Mouse (Mus musculus) hindbrain, embryonic 10.5 days (tissue): ENCODE measurements around the gene Plod3. TPM values are rescaled to one million over a fixed set of nuclear protein-coding genes. Genes with fewer than 3 reads are reported as not detected.
"Not testable (repeated sequence)": the region's sequence is repeated elsewhere in the genome, so short reads cannot be mapped to it uniquely, and the experiment has no call there.

ENCODE experiments used
- DNase-seq: peaks from one replicate; pipeline ENCODE4 v3.0.0-alpha.2; 2017; ENCODE audit warnings: low spot score
- H3K27ac ChIP-seq: fragments of 300-500 bp; sonication (generic); 2 replicates; pipeline ENCODE4 v1.5.1; 2016; ENCODE audit warnings: mild to moderate bottlenecking, moderate library complexity
- H3K27me3 ChIP-seq: fragments of 300-500 bp; sonication (generic); 2 replicates; pipeline ENCODE4 v1.6.1; 2016; ENCODE audit warnings: mild to moderate bottlenecking; ENCODE audit not compliant: poor library complexity, insufficient read depth, severe bottlenecking
- H3K36me3 ChIP-seq: fragments of 300-500 bp; sonication (generic); 2 replicates; pipeline ENCODE4 v1.6.1; 2016; ENCODE audit warnings: mild to moderate bottlenecking, moderate library complexity
- H3K4me1 ChIP-seq: fragments of 300-500 bp; sonication (generic); replicated peaks from 2 replicates; pipeline ENCODE4 v1.6.1; 2016; ENCODE audit warnings: mild to moderate bottlenecking
- H3K4me3 ChIP-seq: fragments of 300-500 bp; sonication (generic); 2 replicates; pipeline ENCODE4 v1.5.1; 2016; ENCODE audit warnings: mild to moderate bottlenecking, moderate library complexity
- H3K9me3 ChIP-seq: fragments of 300-500 bp; sonication (generic); 2 replicates; pipeline ENCODE4 v1.6.1; 2016; ENCODE audit warnings: mild to moderate bottlenecking, moderate library complexity
- WGBS: fragments of 180-500 bp; shearing (Covaris S2); methylation state at CpG from one replicate; pipeline ENCODE4 v1.1.7; 2016; 5-methylcytosine and 5-hydroxymethylcytosine counted together
- polyA plus RNA-seq: library from polyadenylated mRNA; unstranded; fragments of >200 nt; fragmentation: Nextera tagmentation; extraction: Ambion mirVana; gene quantifications from 2 replicates; pipeline ENCODE4 v1.2.1, GENCODE M21; 2016

Gene Plod3
- polyA plus RNA-seq, result 40.6 and 43.3 TPM in 2 replicates

DNA sequence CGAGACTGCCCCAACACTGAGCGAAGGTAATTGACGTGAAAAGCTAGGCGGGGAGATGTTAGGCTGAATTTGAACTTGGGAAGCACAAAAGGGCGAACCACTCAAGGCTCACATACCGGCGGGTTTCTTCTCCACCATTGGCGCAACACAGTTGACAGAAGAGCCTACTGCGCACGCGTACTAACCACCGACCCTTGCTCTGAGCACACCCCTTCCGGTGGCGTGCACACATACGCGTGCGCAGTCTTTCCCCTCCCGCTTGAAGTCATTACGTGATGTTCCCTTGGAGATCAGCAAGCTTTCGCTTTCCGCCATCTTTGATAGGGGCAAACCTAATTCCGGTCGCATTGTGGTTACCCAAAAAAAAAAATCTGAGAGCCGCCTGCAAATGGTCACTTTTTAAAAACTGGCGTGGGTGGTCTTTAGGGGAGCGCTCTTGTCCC lies at the start of gene Plod3:
TSS of gene Plod3 (plus strand) at position 325 of the 443 bp plus-strand sequence.
- Histone ChIP-seq H3K27me3 (no peaks in the 10 kb centered on the region), H3K36me3 (peaks cover 47% of the 10 kb centered on the region), H3K4me1 (peaks cover 25% of the 10 kb centered on the region), H3K4me3 (peak within 1 kb of the TSS; percentile 94), H3K27ac (peak within 1 kb of the TSS; percentile 100), H3K9me3 (no peaks in the 10 kb centered on the region)
- WGBS, result under 1% methylated on average over 26 of the region's 26 CpGs
- peak; percentile 96 for DNase-seq

DNA sequence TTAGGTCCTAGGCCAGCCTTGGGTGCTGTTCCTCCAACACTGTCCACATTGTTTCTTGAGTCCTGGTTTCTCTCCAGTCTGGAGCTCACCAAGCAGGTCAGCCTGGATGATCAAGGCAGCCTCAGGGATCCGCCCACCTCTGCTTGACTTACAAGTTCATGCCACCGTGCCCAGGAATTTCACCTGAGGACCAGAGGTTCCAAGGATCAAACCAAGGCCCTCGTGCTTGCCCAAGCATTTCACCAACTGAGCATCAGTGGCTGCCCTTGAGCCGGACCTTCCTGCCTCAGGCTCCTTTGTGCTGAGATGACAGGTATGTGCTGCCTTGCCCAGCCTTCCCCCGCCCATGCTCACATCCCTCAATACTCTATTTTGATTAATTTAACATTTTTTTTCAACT lies 49.2 kb upstream of the Plod3 start:
- WGBS, result 91% methylated on average over 5 of the region's 5 CpGs
- Histone ChIP-seq H3K4me3 (no peak overlapping the region), H3K9me3 (0 out of 2 replicates have a peak, but pooled peaks cover 2% of the 10 kb centered on the region), H3K36me3 (no peaks in the 10 kb centered on the region), H3K27ac (no peak overlapping the region), H3K4me1 (peaks cover 5% of the 10 kb centered on the region; the same call in 1 of the 2 replicates), H3K27me3 (no peaks in the 10 kb centered on the region)
- DNase-seq, result no peak

DNA sequence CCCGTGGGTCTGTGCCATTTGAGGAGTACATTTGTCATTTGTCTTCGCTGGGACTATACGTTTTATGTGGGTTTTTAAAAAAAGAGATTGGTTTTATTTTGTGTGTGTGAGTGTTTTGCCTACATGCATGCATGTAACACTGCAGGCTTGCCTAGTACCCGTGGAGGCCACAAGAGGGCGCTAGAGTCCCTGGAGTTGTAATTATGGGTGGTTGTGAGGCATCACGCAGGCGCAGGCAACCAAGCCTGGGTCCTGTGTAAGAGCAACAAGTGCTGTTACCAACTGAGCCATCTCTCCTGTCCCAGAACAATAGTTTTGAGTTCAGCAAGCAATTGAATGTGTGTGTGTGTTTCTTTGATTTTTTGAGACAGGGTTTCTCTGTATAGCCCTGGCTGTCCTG lies 47.5 kb upstream of the Plod3 start:
- Histone ChIP-seq H3K27me3 (no peaks in the 10 kb centered on the region), H3K4me3 (no peak overlapping the region), H3K9me3 (0 out of 2 replicates have a peak, but pooled peaks cover 2% of the 10 kb centered on the region), H3K4me1 (peaks cover 6% of the 10 kb centered on the region; the same call in 1 of the 2 replicates), H3K27ac (no peak overlapping the region), H3K36me3 (no peaks in the 10 kb centered on the region)
- DNase-seq, result peak; percentile 10
- 64% methylated on average over 7 of the region's 7 CpGs for WGBS

DNA sequence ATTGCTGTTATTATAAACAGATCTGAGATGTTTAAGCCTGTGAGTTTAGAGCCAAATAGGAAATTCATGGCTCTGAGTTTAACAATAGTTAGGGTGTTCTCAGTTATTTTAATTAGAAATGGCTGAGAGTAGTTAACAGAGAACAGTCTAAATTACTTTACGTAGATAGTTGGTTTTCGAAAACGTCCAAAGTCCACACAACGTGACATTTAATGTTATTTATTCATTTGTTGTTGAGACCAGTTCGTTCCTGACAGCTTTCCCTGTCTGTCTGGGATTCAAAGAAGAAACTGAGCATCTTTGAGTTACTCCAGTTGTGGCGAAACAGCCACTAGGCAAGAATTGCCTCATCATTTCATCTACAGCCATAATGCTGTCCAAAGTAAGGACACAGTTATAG lies 46.8 kb upstream of the Plod3 start:
- 87% methylated on average over 6 of the region's 6 CpGs for WGBS
- H3K9me3 ChIP-seq, result not testable (repeated sequence)

DNA sequence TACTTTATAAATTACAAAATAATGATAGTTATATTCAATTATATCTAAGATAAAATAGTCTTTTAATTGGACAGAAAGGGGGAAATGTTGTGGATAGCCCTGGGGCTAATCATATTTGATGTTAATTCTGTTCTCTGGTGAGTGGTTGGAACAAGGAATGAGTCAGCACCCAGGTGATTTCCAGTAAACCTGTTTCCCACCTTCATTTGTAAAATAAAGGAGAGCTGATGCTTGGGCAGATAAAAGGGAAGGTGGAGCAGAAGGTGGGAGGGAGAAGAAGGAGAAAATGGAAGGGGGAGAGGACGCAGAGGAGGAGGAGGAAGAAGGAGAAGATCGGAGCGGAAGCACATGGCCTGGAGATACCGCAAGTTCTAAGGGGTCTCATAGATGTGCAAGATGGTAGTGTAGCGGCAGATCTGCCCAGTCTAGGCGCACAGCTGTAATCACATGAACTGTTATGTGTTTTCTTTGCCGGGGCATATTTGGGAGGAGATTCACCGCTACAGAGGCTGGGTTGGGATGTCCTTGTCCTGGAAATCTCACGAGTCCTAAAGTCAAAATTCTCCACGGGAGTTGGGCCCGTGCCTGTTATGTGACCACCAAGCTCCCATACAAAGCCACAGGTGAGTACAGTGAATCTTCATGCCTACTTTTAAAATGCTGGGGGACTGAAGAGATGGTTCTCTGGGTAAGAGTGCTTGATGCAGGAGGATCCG lies 45.8 kb upstream of the Plod3 start:
- H3K27ac ChIP-seq, result no peak overlapping the region
- no peak overlapping the region for H3K4me3 ChIP-seq
- DNase-seq, result no peak
- WGBS, result 88% methylated on average over 12 of the region's 12 CpGs
- H3K4me1 ChIP-seq, result peaks cover 6% of the 10 kb centered on the region; the same call in 1 of the 2 replicates
- H3K27me3 ChIP-seq, result no peaks in the 10 kb centered on the region
- H3K36me3 ChIP-seq, result no peaks in the 10 kb centered on the region
- 0 out of 2 replicates have a peak, but pooled peaks cover 2% of the 10 kb centered on the region for H3K9me3 ChIP-seq

More for the DNA sequence above, 46.8 kb upstream of the Plod3 start:
- not testable (repeated sequence) for H3K4me1 ChIP-seq, H3K4me3 ChIP-seq, H3K27ac ChIP-seq, H3K36me3 ChIP-seq, DNase-seq, H3K27me3 ChIP-seq

DNA sequence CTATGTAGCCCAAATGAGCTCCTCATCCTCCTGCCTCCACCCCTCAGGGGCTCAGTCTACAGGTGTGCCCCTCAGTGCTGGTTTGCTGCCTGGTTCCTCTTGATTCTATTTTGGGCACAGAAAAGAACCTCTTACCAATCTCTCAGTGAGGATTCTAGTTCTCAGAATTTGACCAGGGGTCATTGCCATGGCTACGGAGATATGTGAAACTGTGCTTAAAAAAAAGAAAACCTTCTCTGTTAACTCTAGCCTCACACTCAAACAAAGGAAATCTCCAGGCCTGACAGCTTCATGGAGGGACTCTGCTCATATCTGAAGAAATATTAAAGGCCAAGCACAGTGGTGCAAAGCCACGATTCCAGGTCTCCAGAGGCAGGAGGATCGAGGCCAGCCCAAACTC lies 44.0 kb upstream of the Plod3 start:
- H3K9me3 ChIP-seq, result 0 out of 2 replicates have a peak, but pooled peaks cover 2% of the 10 kb centered on the region
- H3K4me3 ChIP-seq, result no peak overlapping the region
- H3K36me3 ChIP-seq, result no peaks in the 10 kb centered on the region
- no peak for DNase-seq
- H3K27me3 ChIP-seq, result no peaks in the 10 kb centered on the region
- WGBS, result 85% methylated on average over 3 of the region's 3 CpGs
- H3K27ac ChIP-seq, result no peak overlapping the region
- peaks cover 6% of the 10 kb centered on the region; the same call in 1 of the 2 replicates for H3K4me1 ChIP-seq

DNA sequence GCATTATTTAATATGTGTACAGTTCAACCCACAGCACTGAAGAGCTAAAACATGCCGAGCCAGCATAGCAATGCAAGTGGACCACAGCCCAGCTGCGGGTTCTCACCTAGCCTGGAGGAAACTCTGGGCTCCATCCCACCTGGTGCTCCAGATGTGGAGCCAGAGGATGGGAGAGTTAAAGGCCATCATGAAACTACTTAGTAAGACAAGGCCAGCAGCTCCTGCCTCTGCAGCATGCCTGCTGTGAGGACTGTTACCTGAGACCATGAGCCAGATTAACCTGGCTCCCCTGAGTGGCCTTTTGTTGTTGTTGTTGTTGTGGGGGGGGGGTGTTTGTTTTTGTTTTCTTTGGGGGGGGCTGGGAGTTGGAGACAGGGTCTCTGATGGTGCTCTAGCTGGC lies 43.4 kb upstream of the Plod3 start:
- no peak overlapping the region for H3K4me3 ChIP-seq
- WGBS, result 82% methylated on average over 2 of the region's 2 CpGs
- no peak for DNase-seq
- peaks cover 6% of the 10 kb centered on the region; the same call in 1 of the 2 replicates for H3K4me1 ChIP-seq
- H3K36me3 ChIP-seq, result no peaks in the 10 kb centered on the region
- 0 out of 2 replicates have a peak, but pooled peaks cover 2% of the 10 kb centered on the region for H3K9me3 ChIP-seq
- H3K27ac ChIP-seq, result no peak overlapping the region
- H3K27me3 ChIP-seq, result no peaks in the 10 kb centered on the region

DNA sequence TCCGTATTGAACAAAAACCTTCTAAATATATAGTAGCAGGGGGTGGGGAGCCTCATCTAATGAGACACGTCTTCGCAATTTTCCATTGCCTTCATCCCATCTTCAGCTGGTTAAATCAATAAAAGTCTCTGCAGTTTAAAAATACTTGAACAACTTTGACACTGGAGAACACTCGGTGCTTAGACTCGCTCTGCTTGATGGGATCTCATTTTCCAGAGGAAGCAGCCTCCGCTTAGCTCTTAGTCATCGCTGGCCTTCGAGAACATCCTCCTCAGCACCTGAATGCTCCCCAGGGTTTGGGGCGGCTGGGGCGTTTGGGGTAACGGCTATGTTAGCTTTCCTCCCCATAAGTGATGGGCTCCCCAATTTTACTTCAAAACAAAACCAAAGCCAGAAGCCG lies 41.7 kb upstream of the Plod3 start:
- 80% methylated on average over 12 of the region's 12 CpGs for WGBS
- DNase-seq, result no peak

DNA sequence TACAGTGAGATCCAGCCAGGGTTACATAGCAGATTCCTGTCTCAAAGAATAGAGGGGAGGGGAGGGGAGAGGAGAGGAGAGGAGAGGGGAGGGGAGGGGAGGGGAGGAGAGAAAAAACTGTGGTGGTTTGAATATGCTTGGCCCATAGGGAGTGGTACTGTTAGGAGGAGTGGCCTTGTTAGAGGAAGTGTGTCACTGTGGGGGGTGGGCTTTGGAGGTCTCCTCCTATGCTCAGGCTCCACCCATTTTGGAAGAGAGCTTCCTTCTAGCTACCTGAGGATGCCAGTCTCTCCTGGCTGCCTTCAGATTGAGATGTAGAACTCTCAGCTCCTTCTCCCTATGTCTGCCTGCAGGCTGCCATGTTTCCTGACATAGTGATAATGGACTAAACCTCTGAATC lies 38.9 kb upstream of the Plod3 start:
- H3K9me3 ChIP-seq, result no peaks in the 10 kb centered on the region
- no peak for DNase-seq

More for the DNA sequence above, 41.7 kb upstream of the Plod3 start:
- no peaks in the 10 kb centered on the region for H3K27me3 ChIP-seq
- no peak overlapping the region for H3K27ac ChIP-seq
- no peaks in the 10 kb centered on the region for H3K36me3 ChIP-seq
- H3K9me3 ChIP-seq, result no peaks in the 10 kb centered on the region
- peaks cover 6% of the 10 kb centered on the region; the same call in 1 of the 2 replicates for H3K4me1 ChIP-seq
- H3K4me3 ChIP-seq, result no peak overlapping the region

DNA sequence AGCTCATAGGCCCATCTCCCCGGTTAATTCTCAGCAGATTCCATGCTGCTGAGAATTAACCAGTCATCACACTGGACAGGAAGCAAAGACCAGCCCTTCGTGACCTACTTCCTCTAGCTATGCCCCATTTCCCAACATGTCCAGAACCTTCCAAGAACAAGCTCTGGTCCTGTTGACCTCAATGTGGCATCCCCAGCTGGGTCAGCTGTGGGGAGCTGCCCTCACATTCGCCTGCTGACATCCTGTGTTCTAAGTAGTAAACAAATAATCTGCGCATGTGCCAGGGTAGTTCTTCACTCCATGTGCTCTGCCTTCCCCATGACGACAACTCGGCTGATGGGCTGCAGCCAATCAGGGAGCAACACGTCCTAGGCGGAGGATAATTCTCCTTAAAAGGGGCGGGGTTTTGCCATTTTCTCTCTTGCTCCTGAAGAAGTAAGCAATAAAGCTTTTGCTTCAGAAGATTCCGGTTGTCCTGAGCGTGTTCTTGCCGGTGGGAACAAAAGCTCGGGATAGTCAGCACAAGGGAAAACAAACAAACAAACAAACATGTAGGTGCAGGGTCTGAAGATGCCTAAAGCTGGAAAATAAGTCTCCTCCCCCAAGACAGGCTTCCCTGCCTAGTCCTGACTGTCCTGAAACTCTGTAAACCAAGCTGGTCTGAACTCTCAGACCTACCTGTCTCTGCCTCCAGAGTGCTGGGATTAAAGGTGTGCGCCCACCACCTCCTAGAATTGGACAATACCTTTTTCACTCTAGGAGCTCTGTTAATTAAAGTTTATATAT lies 37.1 kb upstream of the Plod3 start:
- H3K4me1 ChIP-seq, result peaks cover 18% of the 10 kb centered on the region
- H3K36me3 ChIP-seq, DNase-seq, H3K27me3 ChIP-seq, H3K4me3 ChIP-seq, H3K9me3 ChIP-seq, H3K27ac ChIP-seq: not testable (repeated sequence)
- WGBS, result 86% methylated on average over 14 of the region's 14 CpGs

More for the DNA sequence above, 38.9 kb upstream of the Plod3 start:
- Histone ChIP-seq H3K27ac (no peak overlapping the region), H3K4me1 (peaks cover 4% of the 10 kb centered on the region; the same call in 1 of the 2 replicates), H3K4me3 (no peak overlapping the region), H3K36me3 (no peaks in the 10 kb centered on the region), H3K27me3 (no peaks in the 10 kb centered on the region)

DNA sequence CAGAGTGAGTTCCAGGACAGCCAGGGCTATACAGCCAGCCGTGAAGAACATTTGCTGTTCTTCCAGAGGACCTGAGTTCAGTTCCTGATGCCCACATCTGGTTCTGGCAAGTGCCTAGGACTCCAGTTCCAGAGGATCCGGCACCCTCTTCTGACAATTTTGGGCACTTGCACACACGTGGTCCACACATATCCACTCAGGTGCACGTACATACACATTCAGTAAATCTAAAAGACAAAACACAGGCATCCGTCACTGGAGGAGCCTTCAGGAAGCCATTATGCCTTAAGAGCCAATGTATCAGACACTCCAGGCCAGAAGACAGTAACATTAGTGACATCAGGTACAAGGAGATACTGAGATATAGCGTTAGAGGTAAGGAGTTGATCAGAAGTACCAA lies 36.3 kb upstream of the Plod3 start:
- Histone ChIP-seq H3K9me3 (no peaks in the 10 kb centered on the region), H3K4me1 (peaks cover 20% of the 10 kb centered on the region), H3K4me3 (no peak overlapping the region), H3K36me3 (peaks cover 6% of the 10 kb centered on the region; the same call in 1 of the 2 replicates), H3K27ac (no peak overlapping the region), H3K27me3 (no peaks in the 10 kb centered on the region)
- WGBS, result 91% methylated on average over 6 of the region's 6 CpGs
- DNase-seq, result no peak

DNA sequence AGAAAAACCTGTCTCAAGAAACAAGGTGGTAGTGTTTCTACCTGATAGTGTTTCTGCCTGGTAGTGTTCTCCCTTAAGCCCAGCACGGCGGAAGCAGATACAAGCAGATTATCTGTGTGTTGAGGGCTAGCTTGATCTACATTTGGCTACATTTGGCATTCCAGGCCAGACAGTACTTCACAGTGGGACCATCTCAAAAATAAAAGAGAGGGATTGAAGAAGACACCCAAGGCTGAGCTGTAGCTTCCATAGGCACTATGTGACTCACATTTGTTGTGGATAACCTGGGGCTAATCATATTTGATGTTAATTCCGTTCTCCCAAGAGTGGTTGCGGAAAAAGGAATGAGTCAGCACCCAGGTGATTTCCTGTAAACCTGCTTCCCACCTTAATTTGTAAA lies 34.7 kb upstream of the Plod3 start:
- Histone ChIP-seq H3K36me3 (peaks cover 20% of the 10 kb centered on the region), H3K27ac (no peak overlapping the region), H3K4me3 (no peak overlapping the region), H3K4me1 (peaks cover 20% of the 10 kb centered on the region), H3K9me3 (no peaks in the 10 kb centered on the region), H3K27me3 (no peaks in the 10 kb centered on the region)
- WGBS, result 84% methylated on average over 4 of the region's 4 CpGs
- DNase-seq, result no peak

DNA sequence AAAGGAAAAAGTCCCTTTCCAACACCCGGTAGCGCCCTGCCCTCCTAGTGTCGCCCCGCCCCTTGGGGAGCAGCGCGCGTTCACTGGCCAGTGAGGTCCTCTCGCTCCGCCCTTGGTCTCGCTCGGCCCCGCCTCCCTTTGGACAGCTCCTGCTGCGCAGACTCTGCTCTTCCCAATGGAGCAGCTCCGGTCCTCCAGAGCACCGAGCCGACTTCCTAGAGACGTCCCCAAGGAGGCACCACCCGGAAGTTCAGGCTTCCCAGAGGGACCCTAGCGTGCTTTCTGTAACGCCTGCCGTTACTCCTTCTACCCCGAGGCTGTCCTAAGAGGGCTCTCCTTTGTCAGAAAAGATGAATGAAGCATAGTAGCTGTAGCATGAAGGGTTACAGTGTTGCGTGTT lies 33.8 kb upstream of the Plod3 start, which contains the start of gene Fis1:
TSS of gene Fis1 (plus strand) at position 261 of the 400 bp plus-strand sequence.
- H3K9me3 ChIP-seq, result no peaks in the 10 kb centered on the region
- H3K27me3 ChIP-seq, result no peaks in the 10 kb centered on the region
- under 1% methylated on average over 23 of the region's 23 CpGs for WGBS
- H3K4me3 ChIP-seq, result peak within 1 kb of the TSS; percentile 81
- DNase-seq, result peak; percentile 98
- peaks cover 26% of the 10 kb centered on the region for H3K36me3 ChIP-seq
- H3K27ac ChIP-seq, result peak within 1 kb of the TSS; percentile 89
- H3K4me1 ChIP-seq, result peaks cover 20% of the 10 kb centered on the region
